Mouse (Mus musculus) frontal cortex, postnatal 14 days (tissue): ENCODE results near the gene Tln2.
"Not testable (repeated sequence)": the region's sequence is repeated elsewhere in the genome, so short reads cannot be mapped to it uniquely, and the experiment has no call there.

Experiments
- DNase-seq, 2 experiments: peaks; one replicate each; pipeline ENCODE4 v3.0.0; 2022; ENCODE audit warnings: low spot score in 2 of 2

The Tln2 gene

DNA sequence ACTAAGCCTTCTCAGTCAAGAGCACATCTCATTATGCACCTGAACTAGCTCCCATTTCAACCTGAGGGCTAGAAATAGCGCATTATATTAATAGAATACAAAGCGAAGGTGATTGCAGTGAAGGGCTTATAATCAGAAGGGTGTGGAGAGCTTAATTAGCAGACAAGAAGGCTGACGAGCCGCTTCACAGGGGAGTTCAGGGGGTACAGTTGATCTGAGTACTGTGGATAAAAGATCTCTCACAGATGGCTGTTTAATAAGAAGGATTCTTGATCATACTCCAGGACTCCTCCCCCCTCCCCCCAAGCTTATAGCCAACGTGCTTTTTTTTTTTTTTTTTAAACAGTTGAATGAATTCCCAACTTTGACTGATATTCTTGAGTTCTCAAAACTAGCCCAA lies 198.0 kb downstream of the Tln2 start:
- DNase-seq: no peak

DNA sequence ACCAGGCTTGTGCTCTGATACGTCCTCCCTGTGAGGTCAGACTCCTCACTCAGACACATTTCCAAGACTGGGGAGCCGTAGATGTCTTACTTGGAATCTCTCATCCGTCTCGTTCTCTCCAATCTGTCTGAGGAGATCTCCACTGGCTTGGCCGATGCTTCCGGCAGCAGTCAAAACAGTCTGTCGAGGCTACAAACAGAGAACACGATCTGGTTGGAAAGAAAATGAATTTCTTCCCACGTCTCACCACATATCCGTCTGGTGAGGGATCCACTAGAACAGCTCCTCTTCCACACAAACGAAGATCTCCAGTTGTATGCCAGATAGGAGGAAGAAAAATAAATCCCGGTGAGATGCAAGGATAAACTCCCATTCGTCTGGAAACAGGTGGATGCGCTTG lies 205.1 kb downstream of the Tln2 start:
- DNase-seq: no peak

DNA sequence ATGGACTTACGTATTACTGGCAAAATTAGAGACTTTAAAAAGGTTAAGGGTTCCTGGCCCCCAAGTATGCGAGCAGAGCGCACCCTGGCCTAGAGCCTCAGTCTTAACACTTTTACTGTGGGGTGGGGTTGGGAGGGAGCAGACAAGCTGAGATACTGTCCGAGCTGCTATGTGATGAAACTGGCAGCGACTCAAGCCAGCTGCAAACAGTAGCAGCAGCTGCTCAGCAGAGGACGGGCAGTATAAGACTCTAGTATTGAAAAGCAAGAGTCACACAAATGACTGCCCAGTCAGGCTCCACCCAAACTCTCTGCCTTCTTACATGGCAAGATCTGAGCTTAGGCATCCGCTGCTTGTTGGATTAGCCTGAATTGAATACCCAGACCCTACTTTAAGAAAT lies 206.1 kb downstream of the Tln2 start:
- DNase-seq: no peak

GRCm38 (mm10) chr9:67348983-67349382 lies 210.5 kb downstream of the Tln2 start:
- DNase-seq: no peak

DNA sequence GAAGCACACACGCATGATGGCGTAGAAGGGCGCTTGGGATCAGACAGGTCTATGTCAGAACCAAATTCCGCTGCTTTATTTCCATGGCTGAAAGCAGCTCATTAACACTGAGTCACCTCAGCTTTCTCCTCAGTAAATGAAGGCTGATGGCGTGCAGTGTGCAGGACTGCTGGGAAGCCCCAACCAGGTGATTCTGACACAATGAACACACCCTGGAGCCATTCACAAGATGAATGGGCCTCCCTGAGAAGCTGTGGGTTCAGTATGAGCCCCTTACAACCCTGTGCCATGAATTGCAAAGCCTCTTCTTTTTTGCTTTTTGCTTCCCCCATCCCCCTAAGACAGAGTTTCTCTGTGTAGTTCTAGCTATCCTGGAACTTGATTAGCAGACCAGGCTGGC lies 212.3 kb downstream of the Tln2 start:
- DNase-seq: no peak

GRCm38 (mm10) chr9:67331281-67331680 lies 228.2 kb downstream of the Tln2 start:
- DNase-seq: no peak

DNA sequence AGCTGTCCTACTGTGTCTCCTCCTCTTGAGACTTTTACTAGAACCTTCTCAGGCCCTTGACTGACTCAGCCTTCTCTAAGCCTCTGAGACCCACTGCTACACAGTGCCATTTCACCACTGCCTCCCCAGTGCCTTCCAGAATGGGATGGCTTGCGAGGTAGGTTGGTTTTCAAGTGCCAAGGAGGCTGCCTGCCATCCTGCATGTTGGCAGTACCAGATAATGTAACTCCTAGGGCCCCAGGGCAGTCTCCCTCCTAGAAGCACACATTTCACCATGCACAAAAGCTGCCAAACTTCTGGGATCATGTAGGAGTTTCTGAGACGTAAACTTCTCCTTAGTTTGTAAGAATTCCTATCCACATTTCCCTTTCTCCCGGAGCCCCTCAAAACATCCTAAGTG lies 231.1 kb downstream of the Tln2 start:
- DNase-seq: no peak

GRCm38 (mm10) chr9:67321886-67322285 lies 237.6 kb downstream of the Tln2 start:
- DNase-seq: no peak

DNA sequence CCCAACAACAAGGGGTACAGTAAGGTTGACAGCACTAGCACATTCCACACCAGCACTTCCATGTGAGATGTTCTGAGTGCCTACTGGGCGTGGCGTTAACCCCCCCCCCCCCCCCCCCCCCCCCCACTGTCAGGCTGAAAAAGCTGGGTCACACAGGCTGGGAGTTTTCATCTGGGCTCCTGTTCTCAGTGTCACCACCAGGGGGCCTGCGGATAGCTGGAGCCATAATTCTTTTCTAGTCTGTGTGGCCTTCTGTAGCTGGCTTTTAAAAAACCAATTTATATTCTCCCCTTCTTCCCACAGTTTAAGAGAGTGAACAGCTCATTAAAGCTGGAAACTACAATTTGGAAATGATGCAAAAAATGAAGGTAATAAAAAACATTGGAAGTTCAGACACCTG lies 244.1 kb downstream of the Tln2 start:
- DNase-seq: peak in 1 of 2 experiments; percentile 39

GRCm38 (mm10) chr9:67304992-67305391 lies 254.5 kb downstream of the Tln2 start:
- DNase-seq: no peak

DNA sequence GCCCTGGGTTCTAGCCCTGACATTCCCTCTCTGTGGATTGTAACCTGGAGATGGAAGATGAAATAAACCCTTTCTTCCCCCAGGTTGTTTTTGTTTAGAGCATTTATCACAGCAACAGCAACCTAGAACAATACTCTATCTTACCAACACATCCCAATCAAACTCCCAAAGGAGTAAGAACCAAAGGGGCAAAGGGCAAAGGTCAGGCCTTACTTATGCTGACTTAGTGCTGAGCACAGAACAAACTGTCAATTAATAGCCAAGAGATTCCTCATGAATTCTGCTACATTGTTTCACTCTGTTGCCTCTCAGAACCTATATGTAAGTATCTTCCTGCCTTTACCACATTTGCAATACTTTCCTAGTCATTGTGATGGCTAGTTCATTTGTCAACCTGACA lies 255.5 kb downstream of the Tln2 start:
- no peak for DNase-seq

DNA sequence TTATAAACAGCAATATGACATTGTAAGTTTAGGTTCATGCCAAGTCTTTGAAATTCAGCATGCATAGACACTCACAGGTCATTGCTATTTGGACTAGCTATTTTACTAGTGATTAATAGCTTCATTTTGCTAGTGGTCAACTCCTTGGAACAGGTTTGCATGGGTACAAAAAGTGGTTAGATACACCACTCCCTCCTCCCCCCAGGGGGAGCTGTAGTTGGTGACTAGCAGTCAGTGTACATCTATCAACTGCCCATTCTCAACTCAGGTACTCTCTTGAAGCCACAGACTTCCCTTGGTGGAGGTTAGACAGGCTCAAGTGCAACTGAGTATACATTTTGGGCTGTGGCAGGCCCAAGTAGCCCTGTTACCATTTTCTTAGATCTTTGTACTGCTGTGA lies 256.5 kb downstream of the Tln2 start:
- DNase-seq: no peak

- no peak for DNase-seq
Observed at GRCm38 (mm10) chr9:67302386-67302989, 257.0 kb downstream of the Tln2 start.

GRCm38 (mm10) chr9:67301571-67301970 lies 257.9 kb downstream of the Tln2 start:
- no peak for DNase-seq

DNA sequence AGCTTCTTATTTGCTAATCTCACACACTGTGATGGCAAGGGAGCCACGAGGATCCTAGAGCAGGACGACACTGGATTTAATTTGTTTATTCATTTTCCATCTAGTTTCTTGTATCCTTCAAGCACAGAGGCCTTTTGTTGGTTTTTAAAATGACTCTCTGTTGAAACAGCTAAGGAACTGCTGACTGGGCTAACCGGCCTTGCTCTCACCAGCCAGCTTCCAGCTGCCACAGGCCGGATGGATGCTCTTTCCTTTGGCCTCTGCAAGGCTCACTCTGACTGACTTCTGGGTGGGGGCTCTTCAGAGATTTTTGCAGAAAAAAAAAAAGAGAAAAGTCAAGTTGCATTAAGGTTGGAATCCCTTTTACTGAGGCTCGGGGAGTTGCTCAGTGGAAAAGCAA lies 258.7 kb downstream of the Tln2 start:
- DNase-seq: no peak

DNA sequence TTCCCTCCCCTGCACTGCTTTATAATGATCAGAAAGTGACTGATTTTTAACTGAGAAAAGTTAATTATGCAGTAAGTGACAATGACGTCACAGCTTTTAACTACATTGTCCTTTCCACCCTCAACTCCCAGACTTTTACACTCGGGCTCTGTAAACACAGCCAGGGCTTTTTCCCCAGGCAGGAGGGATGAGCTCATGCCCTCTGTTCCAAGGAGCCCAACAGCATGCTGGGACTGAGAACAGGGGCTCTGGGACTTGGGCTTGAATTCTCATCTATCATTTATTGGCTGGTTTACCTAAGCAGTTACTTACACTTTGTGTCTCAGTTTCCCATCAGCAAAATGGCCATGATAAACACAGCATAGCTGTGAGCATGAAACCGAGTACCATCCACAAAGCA lies 259.2 kb downstream of the Tln2 start:
- no peak for DNase-seq

DNA sequence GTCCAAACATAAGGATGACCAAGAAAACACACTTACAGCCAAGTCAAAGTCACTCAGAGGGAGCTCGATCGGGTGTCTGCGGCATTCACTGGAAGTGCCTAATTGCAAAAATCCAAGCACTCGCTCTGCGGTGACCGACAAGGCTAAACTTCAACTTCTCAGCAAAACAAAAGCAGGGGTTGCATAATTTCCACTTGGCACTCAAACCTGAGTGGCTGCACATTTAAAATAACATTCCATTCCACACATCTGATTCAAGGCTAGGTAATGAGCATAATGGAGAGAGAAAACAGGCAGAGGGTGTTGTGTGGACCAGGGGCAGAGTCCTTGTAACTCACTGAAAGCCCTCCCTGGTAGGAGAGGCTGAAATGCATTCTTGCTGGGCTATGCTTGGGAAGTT lies 260.3 kb downstream of the Tln2 start:
- DNase-seq: no peak

- DNase-seq: no peak
Observed at GRCm38 (mm10) chr9:67297236-67297889, 262.1 kb downstream of the Tln2 start.

DNA sequence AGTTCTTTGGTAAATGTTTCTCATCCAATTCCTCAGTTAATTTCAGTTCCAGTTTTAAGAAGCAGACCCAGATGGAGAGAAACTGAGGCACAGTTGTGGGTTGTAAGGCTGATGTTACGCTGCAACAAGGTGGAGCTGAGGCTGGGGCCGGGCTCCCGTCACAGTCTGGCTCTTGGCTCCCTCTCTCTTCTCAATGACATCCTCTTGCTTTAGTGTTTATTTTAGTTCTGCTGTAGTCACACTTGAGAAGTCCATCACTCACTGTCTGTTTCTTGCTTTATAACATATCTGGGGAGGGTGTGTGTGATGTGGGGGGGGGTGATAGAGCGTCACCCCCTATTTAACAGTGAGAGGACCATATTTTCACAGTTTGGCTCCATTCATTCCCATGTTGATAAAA lies 272.0 kb downstream of the Tln2 start:
- DNase-seq: no peak

DNA sequence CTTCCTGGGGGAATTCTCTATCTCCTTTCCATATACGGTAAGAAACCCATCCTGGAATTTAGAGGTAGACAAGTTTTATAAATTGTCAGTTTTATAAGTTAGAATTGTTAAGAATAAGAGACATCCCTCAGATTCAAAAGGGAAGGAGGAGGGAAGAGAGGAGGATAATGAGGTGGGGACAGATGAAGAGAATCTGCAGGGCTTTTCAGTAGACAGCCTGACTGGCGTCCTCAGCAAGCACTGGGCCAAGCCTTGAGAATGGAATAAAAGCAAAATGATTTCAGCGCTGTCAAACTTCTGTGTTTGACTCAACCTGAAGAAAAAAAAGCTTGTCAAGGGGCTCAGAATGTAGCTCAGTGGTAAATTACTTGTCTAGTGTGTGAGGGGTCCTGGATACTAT lies 272.7 kb downstream of the Tln2 start:
- DNase-seq: no peak

GRCm38 (mm10) chr9:67285544-67285943 lies 274.0 kb downstream of the Tln2 start:
- no peak for DNase-seq

GRCm38 (mm10) chr9:67281812-67282211 lies 277.7 kb downstream of the Tln2 start:
- DNase-seq: no peak

GRCm38 (mm10) chr9:67280311-67280710 lies 279.2 kb downstream of the Tln2 start:
- not testable (repeated sequence) for DNase-seq

- DNase-seq: peak in 1 of 2 experiments; percentile 30
Observed at GRCm38 (mm10) chr9:67276446-67276845, 283.1 kb downstream of the Tln2 start.
